Mouse (Mus musculus): ENCODE measurements around the gene B3gnt3. TPM values are rescaled to one million over a fixed set of nuclear protein-coding genes. Genes with fewer than 3 reads are reported as not detected.

B3gnt3 gene
- polyA plus RNA-seq, 2 experiments from 2014 or later = 3.3 to 3.8 TPM

GRCm38 (mm10) chr8:71676803-71677202, 24.8 kb downstream of the B3gnt3 start:
- ATAC-seq = no peak

DNA sequence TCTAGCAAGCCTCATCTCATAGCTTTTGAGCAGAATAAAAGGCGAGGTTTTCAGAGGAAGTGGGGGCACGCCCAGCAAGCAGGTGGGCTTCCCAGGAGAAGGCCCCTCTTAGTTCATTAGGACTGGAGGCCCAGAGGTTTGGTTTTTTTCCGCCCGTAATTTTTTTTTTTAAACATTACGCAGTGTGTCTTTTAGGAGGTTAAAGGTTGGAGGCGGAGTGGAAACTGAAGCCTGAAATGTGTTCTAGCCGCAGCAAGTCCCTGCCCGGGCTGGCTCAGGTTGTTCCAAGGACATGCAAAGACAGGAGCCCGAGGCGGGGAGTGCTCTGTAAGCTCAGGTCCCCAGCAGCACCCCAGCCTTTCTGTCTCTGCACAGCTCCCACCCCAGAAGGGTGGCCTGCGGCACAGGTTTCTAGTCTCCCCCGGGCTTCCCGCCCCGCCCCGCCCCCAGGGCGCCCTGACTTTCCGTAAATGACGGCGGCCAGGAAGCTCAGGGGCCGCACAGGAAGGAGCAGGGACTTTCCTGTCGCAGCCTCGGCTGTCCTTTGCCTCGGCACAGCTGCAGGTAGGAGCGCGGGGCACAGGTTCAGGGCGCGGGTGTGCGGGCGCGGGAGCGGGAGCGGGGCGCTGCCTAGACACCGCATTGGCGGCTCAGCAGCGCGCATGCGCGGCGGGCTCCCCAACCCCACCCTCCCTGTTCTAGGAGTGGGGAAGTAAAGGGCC, 25.4 kb downstream of the B3gnt3 start, which contains the start of gene Jak3:
Jak3 (plus strand) TSS at position 277 of the 722 bp plus-strand sequence.
- ATAC-seq = peak; percentile 73

- no peak for ATAC-seq
Measured at GRCm38 (mm10) chr8:71675456-71676019, 26.1 kb downstream of the B3gnt3 start.

DNA sequence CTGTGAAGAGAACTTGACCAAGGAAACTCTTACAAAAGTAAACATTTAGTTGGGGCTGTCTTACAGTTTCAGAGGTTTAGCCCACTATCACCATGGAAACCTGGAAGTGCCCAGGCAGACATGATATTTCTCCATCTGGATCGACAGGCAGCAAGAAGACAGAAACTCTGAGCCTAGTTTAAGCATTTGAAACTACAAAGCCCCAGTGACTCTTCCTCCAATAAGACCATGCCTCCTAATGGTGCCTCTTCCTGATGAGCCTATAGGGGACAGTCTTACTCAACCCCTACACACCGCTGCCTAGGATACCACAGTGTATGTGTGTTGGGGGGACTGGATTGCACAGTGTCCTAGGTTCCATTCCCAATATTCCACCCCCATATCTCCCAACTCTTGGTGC, 27.5 kb downstream of the B3gnt3 start:
- ATAC-seq = no peak

DNA sequence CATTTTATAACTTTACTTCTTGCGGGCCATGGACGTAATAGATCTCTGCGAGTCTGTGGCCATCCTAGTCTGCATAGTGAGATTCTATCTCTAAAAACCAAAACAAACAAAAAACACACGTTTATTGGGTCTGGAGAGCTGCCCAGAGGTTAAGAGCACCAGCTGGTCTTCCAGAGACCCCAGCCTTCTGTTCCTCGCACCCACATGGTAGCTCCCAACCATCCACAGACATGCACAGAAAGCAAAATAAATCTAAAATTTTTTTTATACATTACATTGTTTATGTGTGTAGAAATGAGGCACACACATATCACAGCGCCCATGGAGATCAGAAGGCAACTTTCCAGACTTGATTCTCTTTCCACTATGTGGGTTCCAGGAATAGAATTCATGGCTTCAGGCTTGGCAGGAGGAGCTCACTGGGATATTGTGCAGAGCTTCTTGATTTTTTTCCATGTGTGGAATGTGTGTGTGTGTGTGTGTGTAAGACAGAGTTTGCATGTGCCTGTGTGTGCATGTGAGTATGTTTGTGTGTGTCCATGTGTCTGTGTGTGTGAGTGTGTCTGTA, 29.3 kb downstream of the B3gnt3 start:
- no peak for ATAC-seq

- peak; percentile 51 for ATAC-seq
Measured at GRCm38 (mm10) chr8:71671549-71671965, 30.0 kb downstream of the B3gnt3 start, which contains the start of gene Unc13a. Unc13a (minus strand) TSS chr8:71671757.

GRCm38 (mm10) chr8:71670621-71671548, 30.7 kb downstream of the B3gnt3 start:
- ATAC-seq = peak; percentile 8

DNA sequence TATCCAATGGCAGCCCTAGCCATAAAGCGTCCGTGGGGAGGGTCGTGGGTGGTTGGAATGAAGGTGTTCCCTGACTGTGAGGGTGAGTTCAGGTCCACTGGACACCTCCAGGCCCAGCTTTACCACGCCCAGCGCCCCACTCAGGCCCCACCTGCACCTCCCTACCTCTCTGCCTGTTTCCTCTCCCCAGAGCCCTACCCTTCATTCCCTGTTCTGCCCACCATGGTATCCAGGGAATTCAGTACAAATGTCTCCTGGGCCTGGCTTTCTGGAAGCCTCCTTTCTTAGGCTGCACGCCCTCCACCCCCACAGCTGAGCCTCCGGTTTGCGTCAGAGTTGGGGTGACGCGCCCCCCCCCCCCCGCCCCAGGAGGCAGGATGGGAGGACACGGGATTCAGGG, 31.4 kb downstream of the B3gnt3 start:
- no peak for ATAC-seq

DNA sequence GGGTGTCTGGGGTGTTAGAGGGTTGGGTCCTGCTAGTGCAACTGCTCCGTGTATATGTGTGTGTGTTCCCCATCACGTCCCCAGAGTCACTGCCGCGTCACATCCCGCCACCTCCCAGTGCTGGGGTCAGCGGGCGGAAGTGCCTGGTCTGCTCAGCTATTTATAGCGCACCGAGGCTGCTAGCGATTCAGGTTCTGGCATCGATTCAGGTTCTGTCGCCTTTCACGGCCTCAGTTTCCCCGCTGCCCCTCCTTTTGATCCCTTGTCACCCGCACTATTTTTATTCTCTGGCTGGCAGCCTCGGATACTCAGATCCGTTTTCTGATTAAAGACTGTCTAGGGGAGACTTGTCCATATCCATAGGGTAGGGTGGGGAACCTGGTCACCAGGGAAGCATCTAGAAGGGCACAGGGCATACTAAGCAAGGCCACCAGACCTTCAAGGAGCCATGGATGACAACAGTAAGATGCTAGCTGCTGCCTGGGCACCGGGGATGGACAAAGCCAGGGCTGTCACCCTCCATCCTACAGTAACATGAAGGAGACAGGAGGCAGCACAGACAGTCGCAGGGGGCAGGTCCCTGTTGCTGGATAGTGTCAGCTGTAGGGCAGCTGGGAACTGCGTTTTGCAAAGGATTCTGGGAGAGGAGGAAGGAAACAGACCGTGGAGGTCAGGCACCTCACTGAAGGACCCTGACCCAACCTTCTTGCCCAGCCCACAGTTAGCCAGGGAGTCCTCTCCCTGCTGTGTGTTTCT, 33.2 kb downstream of the B3gnt3 start:
- ATAC-seq = peak; percentile 76

- ATAC-seq = no peak
Measured at GRCm38 (mm10) chr8:71667256-71667655, 34.3 kb downstream of the B3gnt3 start.

DNA sequence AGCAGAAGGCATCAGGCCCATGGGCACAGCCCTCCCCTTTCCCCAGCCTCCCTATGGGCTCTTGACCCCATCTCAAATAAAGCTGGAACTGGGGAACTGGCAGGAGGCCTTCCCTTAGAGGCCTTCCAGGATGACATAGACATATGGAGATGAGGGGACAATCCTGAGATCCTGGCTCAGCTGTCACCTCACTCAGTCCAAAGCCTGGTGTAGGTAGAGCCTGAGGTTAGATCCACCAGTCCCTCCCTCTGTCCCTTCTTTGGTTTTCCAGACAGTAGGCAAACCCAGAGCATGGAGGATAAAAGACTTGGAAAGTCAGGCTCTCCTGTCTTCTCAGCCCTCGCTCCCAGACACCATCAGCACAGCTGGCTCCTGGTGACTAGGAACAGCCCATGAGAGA, 34.7 kb downstream of the B3gnt3 start:
- ATAC-seq = no peak

DNA sequence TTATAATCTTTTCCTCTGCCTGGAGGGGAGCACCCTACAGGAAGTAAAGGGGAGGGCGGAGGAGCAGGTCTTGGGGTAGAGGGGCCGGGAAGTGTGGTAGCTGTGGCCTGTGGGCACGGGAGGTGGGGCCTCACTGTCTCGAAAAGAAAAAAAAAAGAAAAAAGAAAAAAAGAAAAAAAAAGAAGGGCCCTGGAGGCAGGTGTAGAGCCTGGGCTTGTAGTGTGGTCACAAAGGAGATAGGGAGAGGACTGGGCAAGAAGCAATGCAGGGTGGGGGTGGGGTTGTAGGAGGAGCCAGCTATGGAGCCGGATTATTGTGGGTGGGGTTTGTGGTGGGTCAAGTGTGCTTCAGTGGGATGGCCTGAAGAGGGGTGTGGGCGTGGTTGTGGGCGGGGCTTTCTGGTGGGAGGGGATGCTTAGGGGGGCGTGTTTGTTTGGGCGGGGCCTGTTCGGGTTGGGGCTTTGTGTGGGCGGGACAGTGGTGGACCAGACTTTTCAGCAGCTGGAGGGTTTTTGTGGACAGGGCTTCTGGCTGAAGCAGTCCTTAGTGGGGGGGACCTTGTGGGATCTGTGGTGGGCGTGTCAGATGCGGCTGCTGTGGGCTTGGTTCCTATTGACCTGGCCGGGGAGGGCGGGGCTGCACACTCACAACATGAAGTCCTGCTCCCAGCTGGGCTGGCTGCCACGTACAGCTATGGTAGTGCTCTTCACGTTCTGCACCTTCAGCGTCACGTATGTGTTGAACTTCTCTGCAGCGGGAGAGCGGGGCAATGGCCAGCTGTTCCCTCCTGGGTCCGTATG, 36.1 kb downstream of the B3gnt3 start:
- ATAC-seq = peak; percentile 40

GRCm38 (mm10) chr8:71660325-71661120, 41.1 kb downstream of the B3gnt3 start:
- ATAC-seq = peak; percentile 62

GRCm38 (mm10) chr8:71659751-71660150, 41.8 kb downstream of the B3gnt3 start:
- ATAC-seq = no peak

DNA sequence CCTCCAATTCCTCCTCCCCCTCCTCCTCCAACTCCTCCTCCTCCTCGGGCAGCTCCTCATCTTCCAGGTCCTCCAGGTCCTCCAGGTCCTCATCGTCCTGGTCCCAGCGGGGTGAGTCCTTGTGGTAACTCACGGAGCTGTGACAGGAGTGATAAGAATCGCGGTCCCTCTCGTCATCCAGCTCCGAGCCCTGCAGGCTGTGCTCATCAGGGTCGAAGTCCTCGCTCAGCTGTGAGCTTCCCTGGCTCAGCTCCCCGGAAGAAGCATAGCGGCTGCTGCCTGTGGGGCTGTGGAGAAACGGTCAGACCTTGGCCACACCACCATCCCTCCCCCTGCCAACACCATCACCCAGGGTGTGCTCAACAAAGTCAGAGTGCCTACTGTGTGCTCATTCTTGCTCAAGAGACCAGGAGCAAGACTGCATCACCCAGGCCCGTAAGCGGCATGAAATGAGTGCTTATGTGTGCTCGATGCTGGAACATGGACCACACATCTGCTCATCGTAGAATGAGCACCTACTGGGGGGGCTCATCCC, 43.0 kb downstream of the B3gnt3 start:
- ATAC-seq = no peak

DNA sequence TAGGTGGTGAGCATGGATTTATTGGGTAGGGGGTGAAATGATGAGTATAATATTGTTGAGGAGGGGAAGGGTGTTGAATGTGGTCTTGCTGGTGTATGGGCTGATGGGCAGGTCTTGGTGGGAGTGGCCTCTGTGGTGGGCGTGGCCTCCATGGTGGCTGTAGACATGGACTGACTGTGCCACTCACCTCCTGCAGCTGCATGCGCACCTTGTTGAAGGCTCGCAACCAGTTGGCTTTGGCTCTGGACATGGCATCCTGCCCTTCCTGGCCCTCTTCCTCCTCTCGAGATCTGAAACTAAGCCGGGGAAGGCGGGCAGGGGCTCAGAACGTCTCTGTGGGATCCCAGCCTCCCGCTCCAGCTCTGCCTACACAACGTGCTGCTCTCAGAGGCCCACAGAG, 43.8 kb downstream of the B3gnt3 start:
- no peak for ATAC-seq

- no peak for ATAC-seq
Measured at GRCm38 (mm10) chr8:71654600-71654999, 47.0 kb downstream of the B3gnt3 start.

- no peak for ATAC-seq
Measured at GRCm38 (mm10) chr8:71645510-71645909, 56.1 kb downstream of the B3gnt3 start.
